Mouse (Mus musculus): Measurements from ENCODE around the gene Olfr1496. TPM values are rescaled to one million over a fixed set of nuclear protein-coding genes. Genes with fewer than 3 reads are reported as not detected.

Gene Olfr1496
- polyA plus RNA-seq, 1 experiment from 2014 or later = not detected

Other genes starting within 250 kb of the Olfr1496 start
- gene Olfr1480, start 250.0 kb upstream of the Olfr1496 start, polyA plus RNA-seq (2015; fragmentation: Nextera tagmentation; extraction: Ambion mirVana) = not detected in 2 replicates
- gene Olfr1484, start 194.4 kb upstream of the Olfr1496 start, polyA plus RNA-seq (2015; fragmentation: Nextera tagmentation; extraction: Ambion mirVana) = not detected in 2 replicates
- not detected in 2 replicates for gene Olfr1487, start 160.5 kb upstream of the Olfr1496 start, polyA plus RNA-seq (2015; fragmentation: Nextera tagmentation; extraction: Ambion mirVana)
- not detected in 2 replicates for gene Olfr1489, start 146.3 kb upstream of the Olfr1496 start, polyA plus RNA-seq (2015; fragmentation: Nextera tagmentation; extraction: Ambion mirVana)
- gene Olfr1490, start 126.8 kb upstream of the Olfr1496 start, polyA plus RNA-seq (2015; fragmentation: Nextera tagmentation; extraction: Ambion mirVana) = not detected in 2 replicates
- not detected in 2 replicates for gene Olfr1491, start 80.6 kb upstream of the Olfr1496 start, polyA plus RNA-seq (2015; fragmentation: Nextera tagmentation; extraction: Ambion mirVana)
- not detected in 2 replicates for gene Olfr1493-ps1, start 54.6 kb upstream of the Olfr1496 start, polyA plus RNA-seq (2015; fragmentation: Nextera tagmentation; extraction: Ambion mirVana)
- not detected in 2 replicates for gene Olfr1494, start 38.1 kb upstream of the Olfr1496 start, polyA plus RNA-seq (2015; fragmentation: Nextera tagmentation; extraction: Ambion mirVana)
- gene Olfr1495, start 13.3 kb upstream of the Olfr1496 start, polyA plus RNA-seq (2015; fragmentation: Nextera tagmentation; extraction: Ambion mirVana) = not detected in 2 replicates
- not detected in 2 replicates for gene Olfr1497, start 20.3 kb downstream of the Olfr1496 start, polyA plus RNA-seq (2015; fragmentation: Nextera tagmentation; extraction: Ambion mirVana)
- not detected in 2 replicates for gene Olfr1499, start 41.6 kb downstream of the Olfr1496 start, polyA plus RNA-seq (2015; fragmentation: Nextera tagmentation; extraction: Ambion mirVana)
- gene Olfr1500, start 52.6 kb downstream of the Olfr1496 start, polyA plus RNA-seq (2015; fragmentation: Nextera tagmentation; extraction: Ambion mirVana) = not detected in 2 replicates
- not detected in 2 replicates for gene Olfr1501, start 72.8 kb downstream of the Olfr1496 start, polyA plus RNA-seq (2015; fragmentation: Nextera tagmentation; extraction: Ambion mirVana)
- gene Olfr1502, start 83.9 kb downstream of the Olfr1496 start, polyA plus RNA-seq (2015; fragmentation: Nextera tagmentation; extraction: Ambion mirVana) = not detected in 2 replicates
- not detected in 2 replicates for gene Olfr1504, start 120.0 kb downstream of the Olfr1496 start, polyA plus RNA-seq (2015; fragmentation: Nextera tagmentation; extraction: Ambion mirVana)
- not detected in 2 replicates for gene Olfr1505, start 135.7 kb downstream of the Olfr1496 start, polyA plus RNA-seq (2015; fragmentation: Nextera tagmentation; extraction: Ambion mirVana)